Mouse (Mus musculus) c-Kit-positive CD71-positive TER-119-positive erythroid progenitor cells, embryonic 14.5 days (primary cell): ENCODE measurements around the gene Polr2j.
A peak's percentile ranks its signal among the peaks of the same experiment; 100 is the strongest.

ENCODE experiments used
- DNase-seq: peaks from one replicate; pipeline ENCODE4 v3.0.0-alpha.2; 2013; ENCODE audit warnings: low spot score

Gene Polr2j

DNA sequence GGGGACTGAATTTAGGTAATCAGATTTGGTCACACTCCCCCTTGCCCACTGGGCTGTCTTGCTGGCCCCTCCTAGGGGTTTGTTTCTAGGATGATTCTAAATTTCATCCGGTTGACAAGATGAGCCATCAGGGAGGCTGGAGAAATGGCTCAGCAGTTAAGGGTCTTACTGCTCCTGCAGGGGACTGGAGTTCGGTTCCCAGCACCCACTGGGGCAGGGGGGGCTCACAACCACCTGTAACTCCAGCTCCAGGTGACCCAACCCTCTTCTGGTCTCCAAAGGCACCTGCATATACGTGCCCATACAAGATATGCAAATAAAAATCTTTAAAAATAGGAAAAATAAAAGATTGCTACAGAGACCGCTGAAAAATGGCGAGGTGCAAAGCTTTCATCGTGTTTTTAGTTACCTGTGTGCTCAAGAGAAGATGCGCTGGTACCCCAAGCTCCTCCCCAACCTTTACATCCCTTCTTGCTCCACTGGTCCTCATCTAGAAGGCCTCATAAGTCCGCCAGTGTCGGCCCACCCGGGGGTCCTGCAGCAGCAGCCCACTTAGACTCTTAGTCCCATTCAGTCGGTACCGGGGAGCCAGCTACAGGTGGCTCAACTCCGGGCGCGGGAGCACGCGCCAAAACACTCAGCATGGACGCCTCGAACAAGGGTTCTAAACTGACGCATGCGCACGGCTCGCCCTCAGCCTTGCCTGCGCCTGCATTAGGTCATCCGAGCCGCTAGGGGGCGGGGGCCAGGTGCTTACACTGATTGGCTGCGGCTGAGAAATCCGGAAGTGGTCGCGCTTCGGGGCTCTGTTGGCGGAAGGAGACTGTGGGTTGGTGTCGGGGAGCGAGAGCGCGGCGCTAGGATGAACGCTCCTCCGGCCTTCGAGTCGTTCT, at the start of gene Polr2j:
Polr2j (plus strand) TSS at position 741 of the 893 bp plus-strand sequence.
- DNase-seq: peak; percentile 97

DNA sequence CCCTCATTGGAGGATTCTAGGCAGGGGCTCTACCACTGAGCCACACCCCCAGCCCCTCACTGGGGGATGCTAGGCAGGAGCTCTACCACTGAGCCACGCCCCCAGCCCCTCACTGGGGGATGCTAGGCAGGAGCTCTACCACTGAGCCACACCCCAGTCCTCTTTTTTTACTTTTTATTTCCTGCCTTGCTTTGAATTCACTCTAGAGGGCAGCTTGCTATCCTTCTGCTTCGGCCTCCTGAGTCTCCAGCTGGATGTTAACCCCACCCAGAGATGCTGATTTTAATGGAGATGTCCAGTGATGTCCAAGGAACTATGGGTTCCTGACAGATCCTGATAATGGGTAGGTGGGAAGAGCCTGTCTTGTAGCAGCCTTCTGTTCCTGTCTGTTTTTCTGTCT, 47.0 kb upstream of the Polr2j start:
- no peak for DNase-seq

DNA sequence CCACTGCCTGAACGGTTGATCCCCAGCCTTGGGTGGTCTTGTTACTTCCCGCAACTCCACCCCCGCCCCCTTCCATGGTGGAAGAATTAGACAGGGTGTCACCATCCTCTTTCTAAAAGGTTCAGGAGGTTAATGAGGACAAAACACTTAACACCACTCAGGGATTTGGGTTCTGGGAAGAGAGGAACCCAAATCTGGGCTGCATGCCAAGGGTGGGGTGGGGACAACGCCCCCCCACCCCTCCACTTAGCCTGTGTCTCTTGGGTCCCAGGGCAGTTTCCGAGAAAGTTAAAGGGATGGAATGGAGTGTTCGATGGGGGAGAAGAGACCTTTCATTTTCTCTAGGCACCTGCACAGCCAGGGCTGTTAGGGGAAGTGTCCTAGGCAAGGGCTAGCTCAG, 43.4 kb upstream of the Polr2j start:
- no peak for DNase-seq

- no peak for DNase-seq
These were observed 42.9 kb upstream of the Polr2j start for GRCm38 (mm10) chr5:136073526-136073925.

- no peak for DNase-seq
These were observed 41.4 kb upstream of the Polr2j start for GRCm38 (mm10) chr5:136075076-136075475.

- DNase-seq: no peak
These were observed 40.1 kb upstream of the Polr2j start for GRCm38 (mm10) chr5:136076284-136076683.

GRCm38 (mm10) chr5:136077001-136077550, 39.4 kb upstream of the Polr2j start:
- DNase-seq: no peak

DNA sequence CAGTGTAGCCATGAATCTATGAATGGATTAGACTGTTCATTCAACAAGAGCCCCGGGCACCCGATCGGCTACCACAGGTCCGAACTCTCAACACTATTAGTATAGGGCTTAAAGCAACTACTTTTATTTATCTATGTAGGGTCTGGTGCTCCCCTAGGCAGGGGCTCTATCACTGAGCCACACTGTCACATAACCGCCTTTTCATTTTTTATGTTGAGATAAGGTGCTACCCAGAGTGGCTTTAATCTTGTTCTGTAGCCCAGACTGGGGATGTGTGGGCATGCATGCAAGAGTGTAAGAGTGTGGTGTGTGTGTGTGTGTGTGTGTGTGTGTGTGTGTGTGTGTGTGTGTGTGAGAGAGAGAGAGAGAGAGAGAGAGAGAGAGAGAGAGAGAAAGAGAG, 38.3 kb upstream of the Polr2j start:
- no peak for DNase-seq

DNA sequence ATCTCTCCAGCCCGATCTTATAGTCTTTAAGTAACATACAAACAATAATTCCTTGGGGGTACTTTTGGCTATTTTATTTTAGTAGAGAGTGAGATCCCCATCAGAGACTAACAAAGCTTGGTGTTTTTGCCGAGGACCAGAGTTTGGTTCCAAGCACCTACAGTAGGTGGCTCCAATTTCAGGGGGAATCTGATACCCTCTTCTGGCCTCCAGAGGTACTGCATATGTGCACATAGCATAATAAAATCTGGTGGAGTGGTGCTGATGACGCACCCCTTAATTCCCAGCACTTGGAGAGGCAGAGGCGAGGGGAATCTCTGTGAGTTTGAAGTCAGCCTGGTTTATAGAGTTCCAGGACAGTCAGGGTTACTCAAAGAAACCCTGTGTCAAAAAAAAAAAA, 34.1 kb upstream of the Polr2j start:
- no peak for DNase-seq

GRCm38 (mm10) chr5:136083669-136084107, 32.7 kb upstream of the Polr2j start, which contains the start of gene Rasa4:
TSS of gene Rasa4 (plus strand) at chr5:136083916.
- DNase-seq: peak; percentile 91

GRCm38 (mm10) chr5:136084144-136084881, 32.1 kb upstream of the Polr2j start:
- DNase-seq: no peak

GRCm38 (mm10) chr5:136084891-136085651, 31.4 kb upstream of the Polr2j start:
- no peak for DNase-seq

GRCm38 (mm10) chr5:136086290-136086689, 30.1 kb upstream of the Polr2j start:
- DNase-seq: no peak

DNA sequence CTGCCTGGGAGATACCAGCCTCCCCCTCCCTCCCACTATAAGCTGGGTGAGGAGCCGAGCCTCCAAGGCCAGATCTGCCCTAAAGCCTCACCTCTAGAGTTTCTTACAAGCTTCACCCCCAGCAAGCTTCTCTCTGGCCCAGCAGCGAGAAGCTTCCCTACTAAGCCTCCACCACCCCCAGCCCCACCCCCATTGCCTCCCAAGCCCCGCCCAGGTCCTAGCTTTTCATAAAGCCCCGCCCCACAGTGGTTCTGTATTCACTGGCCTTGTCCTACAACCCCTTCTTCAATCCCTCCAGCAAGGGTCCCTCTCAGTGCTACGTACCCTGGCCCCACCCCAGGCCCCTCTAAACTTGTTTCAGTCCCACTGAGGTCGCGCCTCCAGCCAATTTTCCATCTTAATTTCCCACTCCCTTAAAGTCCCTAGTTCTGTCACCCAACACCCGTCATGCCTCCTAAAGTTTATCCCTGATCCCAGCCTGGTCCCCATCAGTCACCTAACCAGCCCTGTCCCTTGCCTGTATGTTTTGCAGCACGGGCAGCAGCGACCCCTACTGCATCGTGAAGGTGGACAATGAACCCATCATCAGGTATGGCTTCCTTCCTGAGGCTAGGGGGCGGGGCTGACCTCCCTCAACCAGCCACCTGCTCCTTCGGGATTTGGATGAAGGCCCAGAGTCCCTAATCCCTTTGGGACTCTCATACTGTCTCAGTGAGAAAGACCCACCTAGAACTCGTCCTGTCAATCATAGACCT, 27.4 kb upstream of the Polr2j start:
- no peak for DNase-seq

- DNase-seq: no peak
These were observed 24.5 kb upstream of the Polr2j start for GRCm38 (mm10) chr5:136091927-136092326.

DNA sequence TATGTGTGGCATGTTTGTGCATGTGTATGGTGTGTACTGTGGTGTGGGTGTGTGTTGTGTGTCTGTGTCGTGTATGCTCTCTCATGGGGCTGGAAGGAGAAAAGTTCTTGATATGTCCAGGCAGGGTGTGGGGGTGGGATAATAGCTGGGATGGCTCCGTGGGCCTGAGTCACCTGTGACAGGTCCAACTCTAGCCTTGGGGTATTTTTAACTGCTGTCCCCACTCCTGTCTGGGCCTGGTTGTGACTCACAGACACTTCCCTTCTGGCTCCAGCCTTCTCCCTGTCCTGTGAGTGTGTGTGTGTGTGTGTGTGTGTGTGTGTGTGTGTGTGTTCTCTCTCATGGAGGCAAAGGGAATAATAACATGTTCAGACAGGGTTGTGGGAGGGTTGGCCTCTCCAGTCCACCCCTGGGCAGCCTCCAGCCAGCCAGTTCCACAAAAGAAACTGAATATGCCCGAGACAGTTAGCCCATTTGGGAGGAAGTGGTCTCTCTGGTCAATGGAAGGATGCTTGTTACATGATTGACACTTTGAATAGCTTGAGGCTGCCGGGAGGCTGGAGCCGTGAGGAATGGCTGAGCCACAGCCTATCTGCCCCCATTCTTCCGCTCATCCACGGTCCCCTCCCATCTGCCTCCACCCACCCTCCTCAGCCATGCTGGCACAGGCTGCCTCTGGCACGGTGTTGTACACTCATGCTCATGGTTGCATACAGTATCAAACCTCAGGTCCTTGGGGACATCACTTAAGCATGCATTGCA, 22.0 kb upstream of the Polr2j start:
- no peak for DNase-seq

DNA sequence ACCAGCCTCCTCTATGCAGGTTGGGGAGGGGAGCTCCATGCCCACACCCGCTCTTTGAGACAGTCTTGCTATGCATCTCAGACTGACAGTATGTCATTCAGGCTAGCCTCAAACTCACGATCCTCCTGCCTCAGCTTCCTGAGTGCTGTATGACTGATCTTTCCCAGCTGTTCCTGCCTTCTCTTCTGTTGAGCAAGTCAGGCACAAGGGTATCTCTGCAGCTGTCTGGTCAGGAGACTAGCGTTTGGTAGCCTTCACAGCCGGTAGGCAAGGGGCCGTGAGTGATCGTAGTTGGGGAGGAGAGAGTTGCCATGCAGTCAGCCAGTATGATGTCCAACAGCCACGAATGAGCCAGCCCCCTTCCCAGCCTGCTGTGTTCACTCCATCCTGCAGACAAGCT, 21.3 kb upstream of the Polr2j start:
- no peak for DNase-seq

DNA sequence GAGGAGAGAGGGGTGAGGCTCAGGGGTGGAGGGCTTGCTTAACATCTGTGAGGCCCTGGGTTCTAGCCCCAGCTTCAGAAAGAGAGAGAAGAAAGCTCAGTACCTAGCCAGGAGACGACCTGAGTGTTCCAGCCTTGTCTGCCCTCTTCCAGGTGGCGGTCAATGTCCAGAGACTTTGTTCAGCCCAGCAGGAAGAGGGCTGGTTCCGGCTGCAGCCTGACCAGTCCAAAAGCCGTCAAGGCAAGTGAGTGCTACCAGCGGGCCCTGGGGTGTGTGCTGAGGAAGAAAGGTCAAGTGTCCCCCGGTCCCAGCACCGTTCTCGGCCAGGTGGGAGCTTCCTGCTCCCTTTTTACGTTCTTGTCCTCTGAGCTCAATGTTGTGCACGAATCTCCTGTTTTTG, 17.9 kb upstream of the Polr2j start:
- DNase-seq: no peak

- DNase-seq: peak; percentile 59
These were observed 14.2 kb upstream of the Polr2j start for GRCm38 (mm10) chr5:136102099-136102820.

GRCm38 (mm10) chr5:136104511-136104910, 11.9 kb upstream of the Polr2j start:
- peak; percentile 53 for DNase-seq
